Mouse (Mus musculus) G1E (cell line): ENCODE results near the gene Il1rl2.
A peak's percentile ranks its signal among the peaks of the same experiment; 100 is the strongest.

Source experiments
- CTCF ChIP-seq: IDR thresholded peaks from 2 replicates; pipeline ENCODE4 v1.5.1; 2012; ENCODE audit warnings: low read depth, low read length, inconsistent platforms, mixed read lengths
- GATA1 ChIP-seq: IDR thresholded peaks from 2 replicates; pipeline ENCODE4 v1.6.1; 2012; ENCODE audit warnings: borderline replicate concordance, low read length, inconsistent platforms, mixed read lengths
- GATA2 ChIP-seq: IDR thresholded peaks from 2 replicates; pipeline ENCODE4 v1.6.1; 2012; ENCODE audit warnings: low read depth, low read length, inconsistent platforms, borderline replicate concordance
- POLR2AphosphoS5 ChIP-seq: IDR thresholded peaks from 2 replicates; pipeline ENCODE4 v1.6.1; 2012; ENCODE audit warnings: low read depth, low read length, inconsistent platforms; ENCODE audit not compliant: insufficient replicate concordance
- TAL1 ChIP-seq: conservative IDR thresholded peaks from 2 replicates; pipeline ENCODE4 v1.6.1; 2012; ENCODE audit warnings: low read depth, low read length, inconsistent platforms, mixed read lengths

DNA sequence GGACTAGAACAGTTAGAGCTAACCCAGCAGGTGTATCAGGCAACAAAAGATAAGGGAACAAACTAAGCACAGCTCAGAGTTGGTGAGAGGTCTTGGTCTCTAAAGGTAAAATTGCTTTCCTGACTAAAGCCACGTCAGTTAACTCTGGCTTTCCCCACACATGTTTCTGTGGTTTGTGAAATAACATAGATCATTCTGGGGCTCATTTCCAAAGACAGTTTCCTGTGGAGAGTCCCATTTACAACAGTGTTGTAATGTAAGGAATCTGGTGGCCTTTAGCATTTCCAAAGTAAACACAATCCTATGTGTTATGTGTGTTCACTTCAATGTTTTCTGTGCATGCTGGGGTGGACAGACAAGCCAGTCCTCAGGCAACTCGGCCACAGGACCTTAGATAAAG, 35.3 kb downstream of the Il1rl2 start:
- no peak for TF ChIP-seq CTCF
- TF ChIP-seq POLR2AphosphoS5: no peak
- peak; percentile 69 for TF ChIP-seq TAL1
- no peak for TF ChIP-seq GATA1
- no peak for TF ChIP-seq GATA2
